ENCODE assay signal across 17 mouse cellular contexts in the genomic region with DNA sequence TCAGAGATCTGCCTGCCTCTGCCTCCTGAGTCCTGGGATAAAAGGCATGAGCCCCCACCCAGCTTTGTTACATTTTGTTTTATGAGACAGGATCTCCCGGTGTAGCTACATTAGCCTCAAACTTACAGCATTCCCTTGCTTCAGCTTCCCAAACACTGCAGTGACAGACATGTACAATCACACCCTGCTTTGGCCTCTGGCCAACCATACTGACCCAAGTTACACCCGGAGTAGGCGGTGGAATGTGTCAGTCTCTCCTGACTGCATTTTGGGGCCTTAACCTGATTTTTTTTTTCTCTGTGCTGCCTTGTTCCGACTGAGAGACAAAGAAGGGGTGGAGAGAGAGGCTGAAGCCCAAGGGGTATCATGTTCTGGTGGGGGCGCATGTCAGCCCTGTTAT. TPM values are rescaled to one million over a fixed set of nuclear protein-coding genes. Genes with fewer than 3 reads are reported as not detected.
DNase-seq lines count a peak whose midpoint lies in the region; TF ChIP-seq lines count a peak whose summit lies in the region.
"Had no signal": no experiment of that assay in that cellular context is flagged by ENCODE, and none has a peak within 500 bp of the region (broad histone marks: within the 10 kb centered on the region; RNA-seq: fewer than 3 reads in every experiment).

No protein-coding gene starts in this region.

- H3K4me3 ChIP-seq in spleen, adult 2 months (ENCODE audit: extremely low read depth, insufficient read depth, insufficient read length): no peak overlapping the region
- H3K4me3 ChIP-seq: erythroblast, embryonic 14.5 days; myocyte had no signal

- H3K4me1 ChIP-seq in spleen, adult 2 months (ENCODE audit: control insufficient read depth, insufficient read depth, insufficient read length): peaks cover 13% of the 10 kb centered on the region; the same call in 1 of the 2 replicates

- peak overlapping the region; percentile 43; the same call in 1 of the 2 replicates for H3K27ac ChIP-seq in spleen, adult 2 months (ENCODE audit: insufficient read depth, low read length)
- H3K27ac ChIP-seq: liver, embryonic 13.5 days had no signal

- TF ChIP-seq CTCF in spleen, adult 2 months (IDR thresholded peaks at IDR 0.05; ENCODE audit: extremely low read depth, insufficient read depth, insufficient read length, insufficient replicate concordance): no peak

- DNase-seq in adrenal gland, postnatal 10 days: peak; percentile 45
- no peak for DNase-seq in adrenal gland, adult 18-20 months (ENCODE audit: low spot score in 2 of 2)
- peak; percentile 54 to 59 for DNase-seq in heart, postnatal 10 days
- DNase-seq in heart, adult 8-10 months (ENCODE audit: low spot score): no peak
- no peak for DNase-seq in spleen, adult 2 months (ENCODE audit: low read depth in 1 of 2, low spot score in 2 of 2)
- no peak for DNase-seq in spleen, postnatal 14 days (ENCODE audit: low spot score in 2 of 2)
- peak; percentile 20 for DNase-seq in lung, postnatal 25 days (ENCODE audit: low spot score)
- no peak for DNase-seq in right cerebral cortex, postnatal 4 days
- DNase-seq: cerebellum, adult 11 months; kidney, adult 8-10 months; liver, embryonic 13.5 days; thymus, adult 2 months had no signal

- no peaks in the 10 kb centered on the region for H3K27me3 ChIP-seq in spleen, adult 2 months (ENCODE audit: control insufficient read depth, insufficient read depth, low read length)
- H3K27me3 ChIP-seq: liver, embryonic 13.5 days had no signal

- no peak for TF ChIP-seq POLR2A in spleen, adult 2 months (IDR thresholded peaks at IDR 0.05; ENCODE audit: low read depth, low read length)

- WGBS in spleen, adult 2 months: 46% methylated on average over 5 of the region's 5 CpGs

- no peaks in the 10 kb centered on the region for H3K36me3 ChIP-seq in spleen, adult 2 months (ENCODE audit: control insufficient read depth, insufficient read depth, low read length)
- H3K36me3 ChIP-seq: liver, embryonic 13.5 days had no signal

- intact Hi-C loops in heart, postnatal 10 days (cut with DNase I): no loop called here

RNA-seq across cellular contexts. Expression of a gene that starts 9.1 kb away (rescaled TPM):
- 1 to 10 TPM; 1.2 to 2.6 TPM for total RNA-seq in adrenal gland, postnatal 10 days (2021)
- 1 to 10 TPM in 1 of 2 experiments, under 1 TPM in 1; 0.83 to 2.9 TPM for total RNA-seq in adrenal gland, adult 18-20 months (2021)
- total RNA-seq in heart, postnatal 10 days (2021): under 1 TPM; 0.10 to 0.12 TPM
- total RNA-seq in heart, adult 8-10 months (2022): not detected
- 0.09 and 0.21 TPM in 2 replicates for polyA plus RNA-seq in spleen, adult 2 months (2012; rRNA removed)
- polyA plus RNA-seq: erythroblast, embryonic 14.5 days had no signal

RNA-seq across cellular contexts. Expression of a gene that starts 10.1 kb away (rescaled TPM):
- under 1 TPM in 1 of 2 experiments, not detected in 1; 0.12 TPM for total RNA-seq in adrenal gland, postnatal 10 days (2021)
- total RNA-seq in adrenal gland, adult 18-20 months (2021): under 1 TPM in 1 of 2 experiments, not detected in 1; 0.27 TPM
- not detected for total RNA-seq in heart, postnatal 10 days (2021)
- not detected for total RNA-seq in heart, adult 8-10 months (2022)
- polyA plus RNA-seq in spleen, adult 2 months (2012; rRNA removed): not detected in 2 replicates
- total RNA-seq: left cerebral cortex, adult 8-10 months had no signal
- polyA plus RNA-seq: cortical plate, adult 2 months; erythroblast, embryonic 14.5 days; hindbrain, embryonic 11.5 days; liver, embryonic 13.5 days; myocyte had no signal

RNA-seq across cellular contexts. Expression of a gene that starts 50.9 kb away (rescaled TPM):
- 10 to 100 TPM; 27.9 to 33.6 TPM for total RNA-seq in adrenal gland, postnatal 10 days (2021)
- total RNA-seq in adrenal gland, adult 18-20 months (2021): 10 to 100 TPM; 31.1 to 32.4 TPM
- 10 to 100 TPM; 28.3 to 30.8 TPM for total RNA-seq in heart, postnatal 10 days (2021)
- 10 to 100 TPM; 23.3 to 26.9 (median 26.4) TPM for total RNA-seq in heart, adult 8-10 months (2022)
- polyA plus RNA-seq in spleen, adult 2 months (2012; rRNA removed): 36.2 and 46.1 TPM in 2 replicates

RNA-seq across cellular contexts. Expression of a gene that starts 53.5 kb away (rescaled TPM):
- total RNA-seq in adrenal gland, postnatal 10 days (2021): 1 to 10 TPM; 5.5 to 5.7 TPM
- total RNA-seq in adrenal gland, adult 18-20 months (2021): 1 to 10 TPM; 3.8 to 5.6 TPM
- total RNA-seq in heart, postnatal 10 days (2021): 10 to 100 TPM in 1 of 2 experiments, 1 to 10 TPM in 1; 6.5 to 10.5 TPM
- total RNA-seq in heart, adult 8-10 months (2022): 1 to 10 TPM; 1.6 to 3.5 (median 2.7) TPM
- polyA plus RNA-seq in spleen, adult 2 months (2012; rRNA removed): 13.6 and 16.5 TPM in 2 replicates

Comparison
In these comparisons a context has a peak if more than half of its experiments do, and no peak if none do; other contexts are left out.
1. DNase-seq: peak in adrenal gland, postnatal 10 days (single experiment), heart, postnatal 10 days (2 of 2) and lung, postnatal 25 days (single experiment); none in adrenal gland, adult 18-20 months (0 of 2), heart, adult 8-10 months (single experiment), spleen, adult 2 months (0 of 2), spleen, postnatal 14 days (0 of 2) and right cerebral cortex, postnatal 4 days (single experiment).